Mouse (Mus musculus): ENCODE results near the gene Sox4.

DNA sequence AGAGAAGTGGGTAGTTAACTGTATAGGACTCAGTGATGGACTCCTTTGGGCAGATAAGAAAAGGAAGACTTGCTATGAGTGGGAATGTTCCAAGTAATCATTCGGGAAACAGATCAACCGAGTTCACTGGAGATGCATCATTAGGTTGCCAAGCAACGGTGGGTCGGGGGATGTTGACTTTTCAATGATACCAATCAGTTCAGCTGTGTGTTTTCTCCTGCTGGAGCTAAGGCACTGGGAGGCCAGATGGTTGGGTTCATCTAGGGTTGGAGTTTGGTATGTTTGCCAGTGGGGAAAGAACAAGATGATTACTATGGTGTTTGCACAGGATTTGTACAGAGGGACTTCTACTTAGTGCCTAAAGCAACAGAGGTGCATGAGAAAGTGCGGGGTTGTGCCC is 21.1 kb upstream of the Sox4 start:
- TF ChIP-seq CTCF (IDR thresholded peaks at IDR 0.05) (no peak), POLR2A (IDR thresholded peaks at IDR 0.05; ENCODE audit: insufficient read depth, low read depth, low read length) (no peak), EP300 (IDR thresholded peaks at IDR 0.05; ENCODE audit: insufficient read depth, low read depth, low read length) (no peak)
